Mouse (Mus musculus): Measurements from ENCODE around the gene Syngr1. TPM values are rescaled to one million over a fixed set of nuclear protein-coding genes. Genes with fewer than 3 reads are reported as not detected.

The Syngr1 gene
- total RNA-seq, 2 experiments from 2014 or later = 463 to 509 TPM

DNA sequence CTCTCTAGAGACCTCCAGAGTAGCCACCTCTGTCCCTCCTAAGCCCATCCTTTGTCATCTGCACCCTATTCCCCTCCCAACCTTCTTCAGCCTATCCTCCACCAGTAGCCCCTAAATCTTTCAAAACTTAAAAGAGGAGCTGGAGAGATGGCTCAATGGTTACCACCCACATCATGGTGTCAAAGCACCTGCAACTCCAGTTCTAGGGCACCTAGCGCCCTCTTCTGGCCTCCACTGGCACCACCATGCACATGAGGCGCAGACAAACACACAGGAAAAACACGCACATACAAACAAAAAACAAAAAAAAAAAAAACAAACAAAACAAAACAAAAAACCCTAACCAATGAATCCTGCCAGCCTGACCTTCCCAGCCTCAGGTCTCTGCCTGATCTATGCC lies 24.6 kb upstream of the Syngr1 start:
- intact Hi-C loops (cut with DNase I) = no loop called here

GRCm38 (mm10) chr15:80069171-80069570 lies 22.0 kb upstream of the Syngr1 start:
- intact Hi-C loops (cut with DNase I) = no loop called here
- no peak for DNase-seq (ENCODE audit: low spot score in 2 of 2)

More for the DNA sequence above, 24.6 kb upstream of the Syngr1 start:
- DNase-seq (ENCODE audit: low spot score in 2 of 2) = no peak

DNA sequence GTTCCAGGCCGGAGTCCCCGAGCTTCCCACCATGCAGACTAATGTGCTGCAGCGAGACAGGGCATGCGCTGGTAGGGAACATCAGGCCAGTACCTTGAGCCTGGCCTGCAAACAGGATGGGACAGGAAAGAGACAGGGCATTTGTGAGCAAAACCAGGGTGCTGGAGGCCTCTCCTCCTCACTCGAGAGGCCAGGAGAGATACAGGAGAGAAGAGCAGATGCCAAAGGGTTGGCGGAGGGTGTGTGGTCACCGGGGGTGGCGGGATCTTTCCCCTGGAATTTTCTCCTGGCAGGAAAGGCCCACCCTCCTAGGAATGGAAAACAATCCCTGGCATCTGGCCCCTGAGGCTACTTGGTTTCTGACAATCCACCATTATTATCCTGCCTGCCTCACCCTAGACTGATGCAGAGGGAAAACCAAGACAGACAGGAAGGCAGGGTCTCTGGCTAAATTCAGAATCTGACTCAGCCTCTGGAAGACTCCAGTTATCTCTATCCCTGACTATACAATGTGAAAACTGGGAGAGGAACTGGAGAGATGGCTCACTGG lies 21.0 kb upstream of the Syngr1 start:
- intact Hi-C loops (cut with DNase I) = no loop called here
- no peak for DNase-seq (ENCODE audit: low spot score in 2 of 2)

DNA sequence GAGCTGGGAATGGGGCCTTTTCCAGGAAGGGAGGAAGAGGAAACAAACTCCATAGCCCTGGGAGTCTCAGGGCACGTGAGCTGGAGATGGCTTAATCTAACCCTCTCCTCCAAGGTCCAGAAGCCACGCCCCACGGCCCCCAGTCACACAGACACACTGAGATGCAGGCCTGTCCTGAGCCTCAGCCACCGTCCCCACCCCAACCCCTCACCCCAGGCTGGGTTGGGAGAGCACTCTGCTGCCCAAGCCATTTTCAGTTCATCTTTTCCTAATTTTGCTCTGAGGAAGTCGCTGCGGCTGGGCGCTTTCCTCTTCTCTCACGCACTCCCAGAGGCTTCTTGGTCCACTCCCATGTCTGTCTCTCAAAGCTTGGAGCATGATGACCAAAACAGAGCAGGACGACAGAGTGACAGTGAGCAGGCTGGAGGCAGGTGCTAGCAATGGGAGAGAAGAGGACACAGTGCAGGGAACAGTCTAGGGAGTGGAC lies 19.1 kb upstream of the Syngr1 start:
- intact Hi-C loops (cut with DNase I) = no loop called here
- DNase-seq (ENCODE audit: low spot score in 2 of 2) = peak; percentile 51

DNA sequence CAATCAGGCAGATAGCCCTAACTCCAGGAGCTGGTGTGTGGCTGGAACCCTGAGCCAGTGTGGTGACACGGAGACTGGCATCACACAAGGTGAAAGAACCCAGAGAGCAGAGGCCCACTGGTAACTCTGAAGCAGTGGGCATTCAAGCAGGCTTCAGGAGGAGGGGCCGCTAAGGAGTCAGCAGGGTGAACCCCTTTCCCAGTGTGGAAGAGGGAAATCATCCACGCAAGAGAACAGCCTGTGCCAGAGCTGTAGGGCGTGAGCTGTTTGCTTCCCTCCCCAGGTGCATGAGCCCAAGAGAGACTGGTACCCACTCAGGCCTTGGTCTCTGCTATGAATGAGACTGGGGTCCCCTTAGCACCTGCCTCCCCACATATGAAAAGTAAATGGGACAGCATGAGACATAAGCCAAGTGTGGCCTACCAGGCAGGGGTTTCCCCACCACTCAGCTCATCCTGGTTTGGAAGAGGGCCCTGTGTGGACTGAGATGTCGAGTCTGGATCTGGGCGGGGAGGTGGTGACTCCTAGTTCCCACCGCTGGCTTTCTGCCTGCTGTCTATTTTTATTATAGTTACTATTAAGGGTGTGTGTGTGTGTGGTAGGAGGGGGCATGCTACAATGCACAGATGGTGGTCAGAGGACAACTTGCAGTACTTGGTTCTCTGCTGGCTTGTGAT lies 18.4 kb upstream of the Syngr1 start:
- no peak for DNase-seq (ENCODE audit: low spot score in 2 of 2)
- intact Hi-C loops (cut with DNase I) = no loop called here

GRCm38 (mm10) chr15:80073256-80073621 lies 17.9 kb upstream of the Syngr1 start:
- DNase-seq (ENCODE audit: low spot score in 2 of 2) = no peak
- intact Hi-C loops (cut with DNase I) = no loop called here

GRCm38 (mm10) chr15:80074663-80075373 lies 16.3 kb upstream of the Syngr1 start:
- DNase-seq (ENCODE audit: low spot score in 2 of 2) = no peak
- intact Hi-C loops (cut with DNase I) = loop anchor here (5.0 kb wide), 1 partner anchor 323 kb away; no protein-coding TSS in a partner anchor

GRCm38 (mm10) chr15:80075374-80075694 lies 15.8 kb upstream of the Syngr1 start:
- no peak for DNase-seq (ENCODE audit: low spot score in 2 of 2)
- intact Hi-C loops (cut with DNase I) = loop anchor here (5.0 kb wide), 1 partner anchor 323 kb away; no protein-coding TSS in a partner anchor

- no peak for DNase-seq (ENCODE audit: low spot score in 2 of 2)
- intact Hi-C loops (cut with DNase I) = loop anchor here (2.0 to 5.0 kb wide), 2 partner anchors 129 to 324 kb away; no protein-coding TSS in a partner anchor
Measured at GRCm38 (mm10) chr15:80075733-80076337, 15.3 kb upstream of the Syngr1 start.

GRCm38 (mm10) chr15:80076338-80077136 lies 14.6 kb upstream of the Syngr1 start:
- intact Hi-C loops (cut with DNase I) = loop anchor here (2.0 to 5.0 kb wide), 2 partner anchors 130 to 324 kb away; no protein-coding TSS in a partner anchor
- DNase-seq (ENCODE audit: low spot score in 2 of 2) = peak; percentile 65 to 68

DNA sequence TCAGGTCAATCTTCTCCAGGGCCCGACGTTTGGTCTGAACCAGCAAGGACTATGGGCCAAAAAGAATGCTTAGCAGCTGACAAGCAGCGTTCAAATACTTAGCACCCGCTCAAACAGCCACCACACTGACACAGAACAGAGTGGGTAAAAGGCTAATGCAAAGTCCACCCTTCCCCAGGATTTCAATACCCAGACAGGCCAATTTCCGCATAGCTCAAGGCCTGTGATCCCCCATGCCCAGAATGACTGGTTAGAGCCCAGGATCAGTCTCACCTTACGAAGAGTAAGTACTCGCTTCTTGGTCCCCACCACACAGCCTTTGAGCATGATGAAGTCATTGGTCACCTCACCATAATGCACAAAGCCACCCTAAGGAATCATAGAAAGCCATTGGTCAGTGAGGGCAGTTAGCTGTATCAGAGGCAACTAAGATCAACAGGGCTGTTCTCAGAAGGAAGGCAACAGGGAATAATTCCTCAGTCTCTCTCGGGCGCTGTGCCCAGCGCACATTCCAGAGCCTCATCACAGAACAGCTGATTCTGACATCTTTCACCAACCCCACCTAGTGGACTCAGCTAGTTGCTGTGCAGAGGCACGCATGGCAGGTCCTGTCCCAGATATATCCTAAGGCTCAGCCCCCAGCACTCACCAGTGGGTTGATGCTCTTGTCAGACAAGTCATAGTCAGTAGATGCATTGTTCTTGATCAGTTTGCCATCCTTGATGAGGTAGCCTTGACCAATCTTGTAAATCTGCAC lies 12.9 kb upstream of the Syngr1 start:
- intact Hi-C loops (cut with DNase I) = loop anchor here (5.0 kb wide), 1 partner anchor 326 kb away; no protein-coding TSS in a partner anchor
- DNase-seq (ENCODE audit: low spot score in 2 of 2) = no peak

DNA sequence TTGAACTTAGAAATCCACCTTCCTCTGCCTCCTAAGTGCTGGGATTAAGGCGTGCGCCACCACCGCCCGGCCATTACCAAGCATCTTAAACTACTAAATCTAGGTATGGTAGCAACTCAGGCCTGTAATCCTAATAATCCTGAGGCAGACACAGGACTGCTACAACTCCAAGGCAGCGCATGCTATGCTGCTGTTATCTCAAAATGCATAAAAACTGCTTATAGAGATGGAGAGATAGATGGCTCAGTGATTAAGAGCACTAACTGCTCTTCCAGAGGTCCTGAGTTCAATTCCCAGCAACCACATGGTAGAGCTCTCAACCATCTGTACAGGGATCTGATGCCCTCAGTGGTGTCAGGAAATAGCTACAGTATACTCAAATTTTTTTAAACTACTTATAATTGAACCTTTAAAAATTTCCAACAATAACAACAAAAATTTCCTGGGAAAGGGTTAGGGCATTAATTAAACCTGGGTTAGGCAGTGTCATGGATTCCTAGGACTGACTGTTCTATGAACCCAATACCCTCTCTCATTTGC lies 11.9 kb upstream of the Syngr1 start:
- intact Hi-C loops (cut with DNase I) = loop anchor here (5.0 kb wide), 1 partner anchor 327 kb away; no protein-coding TSS in a partner anchor
- DNase-seq (ENCODE audit: low spot score in 2 of 2) = no peak

GRCm38 (mm10) chr15:80079954-80080353 lies 11.2 kb upstream of the Syngr1 start:
- intact Hi-C loops (cut with DNase I) = loop anchor here (5.0 kb wide), 3 partner anchors 248 to 627 kb away; partner anchors contain the start of genes Cbx6 and Npcd

DNA sequence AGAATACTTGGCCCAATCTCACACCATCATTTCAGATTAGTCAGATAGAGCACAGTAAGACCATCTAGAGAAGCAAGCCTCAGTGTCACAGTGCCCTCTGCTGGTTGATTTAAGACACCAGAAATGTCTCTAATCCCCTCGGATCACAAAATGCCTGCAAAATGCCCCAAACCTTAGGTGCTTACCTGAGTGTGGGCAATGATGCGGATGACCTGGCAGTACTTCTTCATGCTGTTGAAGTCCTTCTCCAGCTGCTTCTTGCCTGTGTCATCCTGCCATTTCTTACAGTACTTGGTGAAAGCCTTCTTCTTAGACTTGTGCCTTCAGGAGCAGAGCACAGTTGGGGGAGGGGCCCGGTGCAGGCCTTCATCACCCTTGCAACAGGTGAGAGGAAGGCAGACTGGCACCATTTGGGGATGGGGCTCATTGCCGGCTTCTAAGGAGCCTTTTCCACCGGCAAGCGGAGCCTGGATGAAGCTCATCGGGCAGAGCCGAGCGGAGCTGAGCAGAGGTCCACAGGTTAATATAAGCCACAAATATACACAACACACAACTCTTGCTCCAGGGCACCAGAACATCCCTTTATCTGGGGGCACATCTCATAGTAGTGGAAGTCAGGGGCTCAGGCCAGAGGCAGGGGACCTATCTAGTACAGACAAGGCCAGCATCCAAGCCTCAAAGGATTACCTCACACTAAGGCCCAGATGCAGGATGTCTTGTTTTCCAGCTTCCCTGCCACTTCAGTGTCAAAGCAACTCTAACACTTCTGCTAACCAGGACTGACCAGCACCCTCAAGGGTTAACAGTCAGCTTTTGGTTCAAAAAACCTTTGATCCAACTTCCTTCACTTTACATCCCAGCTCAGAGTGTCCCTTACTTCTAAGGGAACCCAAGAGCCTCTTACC lies 10.2 kb upstream of the Syngr1 start:
- intact Hi-C loops (cut with DNase I) = loop anchor here (5.0 kb wide), 2 partner anchors 249 to 626 kb away; partner anchors contain the start of genes Cbx6 and Npcd
- no peak for DNase-seq (ENCODE audit: low spot score in 2 of 2)

More at GRCm38 (mm10) chr15:80079954-80080353, 11.2 kb upstream of the Syngr1 start:
- DNase-seq (ENCODE audit: low spot score in 2 of 2) = no peak

GRCm38 (mm10) chr15:80081801-80082546 lies 9.2 kb upstream of the Syngr1 start:
- no peak for DNase-seq (ENCODE audit: low spot score in 2 of 2)
- intact Hi-C loops (cut with DNase I) = loop anchor here (2.0 to 5.0 kb wide), 3 partner anchors 67 to 625 kb away; partner anchors contain the start of genes Cbx6, Npcd and Pdgfb

- intact Hi-C loops (cut with DNase I) = loop anchor here (2.0 to 5.0 kb wide), 3 partner anchors 68 to 625 kb away; partner anchors contain the start of genes Cbx6, Npcd and Pdgfb
- no peak for DNase-seq (ENCODE audit: low spot score in 2 of 2)
Measured at GRCm38 (mm10) chr15:80082661-80083275, 8.4 kb upstream of the Syngr1 start.
